Mouse (Mus musculus): Measurements from ENCODE around the gene Dpyd.

GRCm38 (mm10) chr3:119126003-119126402 lies 564.1 kb downstream of the Dpyd start:
- TF ChIP-seq GATA1 (IDR thresholded peaks at IDR 0.05; ENCODE audit: borderline replicate concordance, low read length) (no peak), FLI1 (IDR thresholded peaks at IDR 0.05; ENCODE audit: low read length) (no peak)

Measured in megakaryocyte, embryonic 14.5 days (primary cell).